Mouse (Mus musculus) intestine, embryonic 14.5 days (tissue): ENCODE results near the gene Man1c1. TPM values are rescaled to one million over a fixed set of nuclear protein-coding genes. Genes with fewer than 3 reads are reported as not detected.

ENCODE experiments used
- ATAC-seq: fragments of 200-750 bp; cut with Nextera tagmentation; replicated peaks from 2 replicates; pipeline ENCODE4 v1.8.0; 2017; ENCODE audit warnings: low read depth, moderate number of reproducible peaks, moderate TSS enrichment, moderate library complexity; ENCODE audit not compliant: low FRiP score, low TSS enrichment
- DNase-seq: peaks from one replicate; pipeline ENCODE4 v3.0.0-alpha.2; 2018; ENCODE audit warnings: low spot score
- H3K27ac ChIP-seq: fragments of 300-500 bp; sonication (generic); 2 replicates; pipeline ENCODE4 v1.5.1; 2014; ENCODE audit warnings: low read depth, mild to moderate bottlenecking, control low read depth
- H3K27me3 ChIP-seq: fragments of 300-500 bp; sonication (generic); replicated peaks from 2 replicates; pipeline ENCODE4 v1.6.1; 2014; ENCODE audit warnings: low read length, control low read depth; ENCODE audit not compliant: control insufficient read depth, insufficient read depth
- H3K36me3 ChIP-seq: fragments of 300-500 bp; sonication (generic); 2 replicates; pipeline ENCODE4 v1.6.1; 2014; ENCODE audit warnings: low read length, control low read depth; ENCODE audit not compliant: control insufficient read depth, insufficient read depth
- H3K4me1 ChIP-seq: fragments of 300-500 bp; sonication (generic); replicated peaks from 2 replicates; pipeline ENCODE4 v1.6.1; 2014; ENCODE audit warnings: low read length, control low read depth, mixed read lengths; ENCODE audit not compliant: control insufficient read depth, insufficient read depth
- H3K4me2 ChIP-seq: fragments of 300-500 bp; sonication (generic); 2 replicates; pipeline ENCODE4 v1.6.1; 2014; ENCODE audit warnings: low read length
- H3K4me3 ChIP-seq: fragments of 300-500 bp; sonication (generic); 2 replicates; pipeline ENCODE4 v1.5.1; 2014; ENCODE audit warnings: low read depth, low read length, control low read depth, mixed read lengths
- H3K9ac ChIP-seq: fragments of 300-500 bp; sonication (generic); 2 replicates; pipeline ENCODE4 v1.6.1; 2014; ENCODE audit warnings: mild to moderate bottlenecking, low read length
- H3K9me3 ChIP-seq: fragments of 300-500 bp; sonication (generic); 2 replicates; pipeline ENCODE4 v1.6.1; 2016; ENCODE audit warnings: low read length, control low read depth; ENCODE audit not compliant: control insufficient read depth
- WGBS: fragments of 180-500 bp; shearing (Covaris S2); extraction: QIAGEN DNeasy Blood & Tissue Kit; methylation state at CpG from one replicate; pipeline ENCODE4 v1.1.7; 2014; 5-methylcytosine and 5-hydroxymethylcytosine counted together
- polyA plus RNA-seq: library from polyadenylated mRNA; unstranded; fragments of >200 nt; fragmentation: Nextera tagmentation; extraction: Ambion mirVana; gene quantifications from 2 replicates; pipeline ENCODE4 v1.2.1, GENCODE M21; 2014

The Man1c1 gene
- polyA plus RNA-seq, 1 experiment from 2014 or later = 3.6 TPM

GRCm38 (mm10) chr4:134686022-134686661 lies 17.9 kb downstream of the Man1c1 start:
- Histone ChIP-seq H3K4me3 (no peak overlapping the region), H3K36me3 (no peaks in the 10 kb centered on the region), H3K27ac (no peak overlapping the region), H3K27me3 (no peaks in the 10 kb centered on the region), H3K4me1 (peaks cover 22% of the 10 kb centered on the region), H3K9ac (no peak overlapping the region), H3K4me2 (no peak overlapping the region), H3K9me3 (no peaks in the 10 kb centered on the region)
- 61% methylated on average over 13 of the region's 13 CpGs for WGBS
- ATAC-seq (no peak), DNase-seq (no peak)

DNA sequence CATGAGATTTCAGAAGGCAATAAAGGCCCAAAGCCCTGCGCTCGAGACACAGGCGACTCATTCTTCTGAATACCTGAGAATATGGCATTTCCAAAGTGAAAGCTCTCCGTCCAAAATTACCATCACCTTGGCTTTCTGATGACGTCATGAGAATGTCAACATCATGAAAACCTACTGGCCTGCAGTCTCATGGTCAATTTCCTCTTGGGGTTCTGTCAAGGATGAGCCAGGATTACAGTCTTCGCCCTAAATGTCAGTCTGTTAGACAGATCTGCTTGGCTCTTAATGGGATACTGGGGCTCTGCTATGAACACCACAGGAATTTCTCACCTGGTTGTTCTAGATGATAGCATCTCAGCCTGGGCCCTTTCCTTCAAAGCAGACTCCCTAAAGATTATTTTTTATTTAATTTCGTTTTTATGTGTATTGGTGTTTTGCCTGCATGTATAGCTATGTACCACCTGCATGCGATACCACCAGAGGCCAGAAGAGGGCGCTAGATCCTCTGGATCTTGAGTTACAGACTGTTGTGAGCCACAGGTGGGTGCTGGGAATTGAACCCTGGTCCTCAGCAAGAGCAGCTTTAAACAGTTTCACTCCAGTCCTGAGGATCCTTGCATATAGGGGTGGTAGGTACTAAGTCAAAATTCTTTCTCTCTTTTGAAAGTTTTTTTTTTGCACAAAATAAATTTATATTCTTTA lies 19.3 kb downstream of the Man1c1 start:
- no peak overlapping the region for H3K4me3 ChIP-seq
- 82% methylated on average over 9 of the region's 9 CpGs for WGBS
- H3K9me3 ChIP-seq = no peaks in the 10 kb centered on the region
- no peak overlapping the region for H3K27ac ChIP-seq
- DNase-seq (no peak), ATAC-seq (no peak)
- H3K36me3 ChIP-seq = no peaks in the 10 kb centered on the region
- H3K4me2 ChIP-seq = no peak overlapping the region
- H3K27me3 ChIP-seq = no peaks in the 10 kb centered on the region
- H3K9ac ChIP-seq = no peak overlapping the region
- H3K4me1 ChIP-seq = peaks cover 22% of the 10 kb centered on the region

DNA sequence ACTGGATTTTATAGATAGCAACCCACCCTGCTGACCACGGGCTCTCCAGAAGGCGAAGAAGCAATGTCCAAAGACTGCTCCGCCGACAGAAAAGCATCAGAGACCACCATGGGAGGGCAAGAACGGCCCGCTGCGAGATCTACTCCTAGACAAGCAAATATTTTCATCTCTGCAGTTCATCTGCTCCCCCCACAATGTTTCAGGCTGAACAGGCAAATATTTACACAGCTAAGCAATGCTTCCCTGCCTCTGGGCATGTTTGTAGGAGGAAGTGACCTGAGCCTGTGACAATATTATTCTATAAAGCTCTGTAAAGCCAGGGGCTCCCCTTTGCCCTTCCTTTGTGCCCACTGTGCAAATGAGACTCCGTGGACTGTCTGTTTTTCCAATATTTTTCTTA lies 20.2 kb downstream of the Man1c1 start:
- DNase-seq (no peak), ATAC-seq (no peak)
- Histone ChIP-seq H3K9ac (no peak overlapping the region), H3K27ac (peak overlapping the region; percentile 66), H3K9me3 (no peaks in the 10 kb centered on the region), H3K4me2 (peak overlapping the region; percentile 16; the same call in 1 of the 2 replicates), H3K4me3 (no peak overlapping the region), H3K27me3 (no peaks in the 10 kb centered on the region), H3K4me1 (peaks cover 22% of the 10 kb centered on the region), H3K36me3 (no peaks in the 10 kb centered on the region)
- WGBS = 27% methylated on average over 8 of the region's 8 CpGs

GRCm38 (mm10) chr4:134683008-134683407 lies 21.1 kb downstream of the Man1c1 start:
- Histone ChIP-seq H3K27me3 (no peaks in the 10 kb centered on the region), H3K4me2 (peak overlapping the region; percentile 16), H3K9me3 (no peaks in the 10 kb centered on the region), H3K4me3 (no peak overlapping the region), H3K9ac (no peak overlapping the region), H3K27ac (peak overlapping the region; percentile 66), H3K36me3 (no peaks in the 10 kb centered on the region), H3K4me1 (peaks cover 22% of the 10 kb centered on the region)
- DNase-seq (peak; percentile 71), ATAC-seq (0 out of 2 replicates have a peak, but pooled peaks have one; percentile 40)
- 22% methylated on average over 13 of the region's 13 CpGs for WGBS

DNA sequence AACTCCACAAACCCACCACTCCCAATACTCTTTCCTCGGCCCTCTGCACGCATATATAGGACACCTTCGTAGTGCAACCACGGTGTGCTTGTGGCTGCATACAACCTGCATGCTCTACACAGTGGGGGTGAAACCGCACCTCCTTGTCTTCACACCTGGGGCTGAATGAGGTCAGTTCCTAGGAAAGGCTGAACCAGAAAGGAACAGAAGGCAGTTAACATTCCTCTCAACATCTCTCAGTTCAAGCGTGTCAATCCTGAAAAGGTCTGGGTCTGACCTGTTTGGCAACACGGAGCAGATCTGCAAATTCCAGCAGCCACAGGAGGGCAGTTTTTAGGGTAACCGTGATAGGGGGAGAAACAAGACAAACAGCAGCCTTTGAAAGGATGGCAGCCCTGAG lies 21.7 kb downstream of the Man1c1 start:
- no peaks in the 10 kb centered on the region for H3K27me3 ChIP-seq
- H3K9ac ChIP-seq = no peak overlapping the region
- H3K36me3 ChIP-seq = no peaks in the 10 kb centered on the region
- no peak for DNase-seq
- WGBS = 64% methylated on average over 8 of the region's 8 CpGs
- H3K27ac ChIP-seq = peak overlapping the region; percentile 66
- no peaks in the 10 kb centered on the region for H3K9me3 ChIP-seq
- no peak for ATAC-seq
- H3K4me1 ChIP-seq = peaks cover 22% of the 10 kb centered on the region
- H3K4me3 ChIP-seq = no peak overlapping the region
- peak overlapping the region; percentile 16; the same call in 1 of the 2 replicates for H3K4me2 ChIP-seq

GRCm38 (mm10) chr4:134681819-134682218 lies 22.3 kb downstream of the Man1c1 start:
- H3K4me2 ChIP-seq = no peak overlapping the region
- no peak for ATAC-seq
- no peaks in the 10 kb centered on the region for H3K27me3 ChIP-seq
- 90% methylated on average over 7 of the region's 7 CpGs for WGBS
- H3K4me1 ChIP-seq = peaks cover 22% of the 10 kb centered on the region
- no peaks in the 10 kb centered on the region for H3K36me3 ChIP-seq
- DNase-seq = no peak
- no peak overlapping the region for H3K4me3 ChIP-seq
- no peak overlapping the region for H3K27ac ChIP-seq
- no peak overlapping the region for H3K9ac ChIP-seq
- H3K9me3 ChIP-seq = no peaks in the 10 kb centered on the region

DNA sequence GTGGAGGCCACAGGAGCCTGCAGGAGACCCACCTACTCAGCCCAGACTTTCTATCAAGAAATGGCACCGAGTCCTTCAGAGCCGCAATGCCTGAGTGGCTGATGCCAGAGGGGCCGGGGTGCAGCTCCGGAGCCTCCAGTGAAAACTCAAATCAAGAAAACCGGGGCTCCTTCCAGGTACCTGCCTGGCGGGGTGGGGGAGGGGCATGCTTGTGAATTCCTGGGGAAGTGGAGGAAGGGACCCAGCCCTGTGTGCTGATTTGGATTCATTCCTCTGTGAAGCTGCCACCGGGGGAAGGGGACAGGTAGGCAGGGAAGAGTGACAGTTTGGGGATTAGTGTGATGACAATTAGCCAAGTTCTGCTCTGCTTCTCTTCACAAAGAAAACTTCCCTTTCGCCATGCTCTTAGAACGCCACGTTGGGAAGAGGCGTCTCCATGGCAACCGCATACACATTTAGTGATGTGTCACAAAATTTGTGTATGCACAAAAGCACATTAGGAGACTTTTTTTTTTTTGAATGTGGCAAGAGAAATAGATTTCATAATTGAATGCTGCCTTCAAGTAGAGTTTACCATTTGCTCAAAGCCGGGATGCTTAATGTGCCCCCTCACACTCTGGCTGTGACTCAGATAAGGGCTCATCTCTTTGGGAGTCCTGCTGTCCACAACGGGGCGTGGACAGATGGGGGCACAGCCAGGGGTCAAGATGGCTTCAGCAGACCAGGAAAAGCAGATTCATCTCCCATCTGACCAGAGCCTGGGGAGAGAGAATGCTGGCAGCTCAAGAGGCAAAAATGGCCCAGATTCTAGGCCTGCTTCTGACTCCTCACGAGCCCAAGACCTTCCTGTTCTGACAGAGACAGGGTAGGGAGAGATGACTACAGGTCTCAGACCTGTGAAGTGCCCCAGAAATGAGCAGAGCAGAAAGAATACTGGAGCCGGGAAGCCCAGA lies 26.3 kb downstream of the Man1c1 start:
- DNase-seq (no peak), ATAC-seq (no peak)
- Histone ChIP-seq H3K4me2 (no peak overlapping the region), H3K4me3 (no peak overlapping the region), H3K27me3 (no peaks in the 10 kb centered on the region), H3K36me3 (no peaks in the 10 kb centered on the region), H3K27ac (no peak overlapping the region), H3K4me1 (peaks cover 11% of the 10 kb centered on the region), H3K9me3 (no peaks in the 10 kb centered on the region), H3K9ac (no peak overlapping the region)
- 48% methylated on average over 17 of the region's 17 CpGs for WGBS

DNA sequence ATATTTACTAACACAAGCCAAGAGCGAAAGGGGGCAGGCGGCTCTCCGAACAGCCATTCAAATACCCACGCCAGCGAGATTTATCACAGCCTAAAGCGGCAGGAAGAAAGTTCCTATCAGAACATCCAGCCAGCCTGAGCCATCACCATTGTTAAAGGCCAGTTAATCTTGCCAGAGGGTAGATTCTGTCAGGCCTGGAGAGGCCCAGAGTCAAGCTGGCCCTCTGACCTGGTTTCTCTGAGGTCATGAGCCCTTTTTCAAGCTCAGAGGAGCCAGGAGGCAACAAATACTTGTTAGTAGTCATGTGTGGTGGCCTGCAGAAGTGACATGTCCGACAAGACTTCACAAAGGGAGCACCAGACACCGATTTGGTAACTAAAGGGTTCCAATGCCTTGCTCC lies 28.3 kb downstream of the Man1c1 start:
- WGBS = 50% methylated on average over 8 of the region's 8 CpGs
- Histone ChIP-seq H3K9me3 (no peaks in the 10 kb centered on the region), H3K27me3 (no peaks in the 10 kb centered on the region), H3K27ac (no peak overlapping the region), H3K4me2 (no peak overlapping the region), H3K9ac (no peak overlapping the region), H3K4me3 (no peak overlapping the region), H3K4me1 (peaks cover 4% of the 10 kb centered on the region; the same call in 1 of the 2 replicates), H3K36me3 (no peaks in the 10 kb centered on the region)
- ATAC-seq = no peak
- no peak for DNase-seq
